Mouse (Mus musculus) heart, adult 8-10 months (tissue): ENCODE measurements around the gene Man1c1. TPM values are rescaled to one million over a fixed set of nuclear protein-coding genes. Genes with fewer than 3 reads are reported as not detected.

Experiments used
- DNase-seq: peaks from one replicate; pipeline ENCODE4 v3.0.0; 2022; ENCODE audit warnings: low spot score
- total RNA-seq, 4 experiments: library from RNA; stranded (reverse); gene quantifications; 2 replicates each; pipeline ENCODE4 v1.2.4; 2022

The Man1c1 gene
- total RNA-seq, 4 experiments from 2014 or later, result 22.6 to 26.7 (median 25.3) TPM

- no peak for DNase-seq
Measured at GRCm38 (mm10) chr4:134549899-134550298, 154.2 kb downstream of the Man1c1 start.

- DNase-seq, result peak; percentile 41
Measured at GRCm38 (mm10) chr4:134548169-134548938, 155.7 kb downstream of the Man1c1 start.

GRCm38 (mm10) chr4:134546814-134547705, 157.0 kb downstream of the Man1c1 start:
- no peak for DNase-seq

GRCm38 (mm10) chr4:134543261-134543660, 160.8 kb downstream of the Man1c1 start:
- DNase-seq, result peak; percentile 93

GRCm38 (mm10) chr4:134542726-134543125, 161.4 kb downstream of the Man1c1 start:
- DNase-seq, result no peak

- DNase-seq, result no peak
Measured at GRCm38 (mm10) chr4:134538997-134539580, 165.0 kb downstream of the Man1c1 start.

- DNase-seq, result no peak
Measured at GRCm38 (mm10) chr4:134535787-134536151, 168.3 kb downstream of the Man1c1 start.

- DNase-seq, result peak; percentile 99
Measured at GRCm38 (mm10) chr4:134534932-134535786, 168.9 kb downstream of the Man1c1 start, which contains the start of gene Mtfr1l. Mtfr1l (minus strand) TSS chr4:134535387.

- DNase-seq, result peak; percentile 63
Measured at GRCm38 (mm10) chr4:134534124-134534886, 169.8 kb downstream of the Man1c1 start.

- DNase-seq, result no peak
Measured at GRCm38 (mm10) chr4:134533421-134533820, 170.7 kb downstream of the Man1c1 start.

GRCm38 (mm10) chr4:134532928-134533327, 171.2 kb downstream of the Man1c1 start:
- DNase-seq, result no peak

GRCm38 (mm10) chr4:134526220-134526619, 177.9 kb downstream of the Man1c1 start:
- DNase-seq, result no peak

GRCm38 (mm10) chr4:134525806-134526205, 178.3 kb downstream of the Man1c1 start:
- DNase-seq, result no peak

- DNase-seq, result no peak
Measured at GRCm38 (mm10) chr4:134523447-134523846, 180.6 kb downstream of the Man1c1 start.

GRCm38 (mm10) chr4:134519281-134519680, 184.8 kb downstream of the Man1c1 start:
- DNase-seq, result no peak

GRCm38 (mm10) chr4:134518541-134518940, 185.5 kb downstream of the Man1c1 start:
- no peak for DNase-seq

GRCm38 (mm10) chr4:134517719-134518118, 186.4 kb downstream of the Man1c1 start:
- DNase-seq, result no peak

- peak; percentile 63 for DNase-seq
Measured at GRCm38 (mm10) chr4:134516981-134517380, 187.1 kb downstream of the Man1c1 start.

GRCm38 (mm10) chr4:134515614-134516013, 188.5 kb downstream of the Man1c1 start:
- DNase-seq, result no peak

- DNase-seq, result no peak
Measured at GRCm38 (mm10) chr4:134514309-134514930, 189.7 kb downstream of the Man1c1 start.
